Mouse (Mus musculus): ENCODE results near the gene Trim44. TPM values are rescaled to one million over a fixed set of nuclear protein-coding genes. Genes with fewer than 3 reads are reported as not detected.

Trim44 gene
- polyA plus RNA-seq, 1 experiment from 2014 or later, result 36.8 TPM

GRCm38 (mm10) chr2:102449056-102449455 is 41.4 kb upstream of the Trim44 start:
- Histone ChIP-seq H3K4me3 (ENCODE audit: low read depth, low read length) (no peak overlapping the region), H3K4me1 (ENCODE audit: control insufficient read depth, insufficient read depth, low read length) (peaks cover 8% of the 10 kb centered on the region; the same call in 1 of the 2 replicates), H3K27ac (ENCODE audit: low read length) (no peak overlapping the region), H3K4me2 (replicated peaks; ENCODE audit: low read depth, low read length) (no peak overlapping the region; the same call in 1 of the 2 replicates), H3K36me3 (ENCODE audit: control insufficient read depth, insufficient read depth, low read length) (no peaks in the 10 kb centered on the region), H3K27me3 (ENCODE audit: control insufficient read depth, insufficient read depth, low read length) (no peaks in the 10 kb centered on the region), H3K9me3 (ENCODE audit: control insufficient read depth, low read depth, low read length) (no peaks in the 10 kb centered on the region), H3K9ac (replicated peaks; ENCODE audit: low read depth, low read length) (no peak overlapping the region)
- WGBS, result 54% methylated on average over 1 of the region's 1 CpGs
- ATAC-seq (ENCODE audit: insufficient number of reproducible peaks, insufficient read depth, low FRiP score, low read depth), result no peak

- peaks cover 8% of the 10 kb centered on the region; the same call in 1 of the 2 replicates for H3K4me1 ChIP-seq (ENCODE audit: control insufficient read depth, insufficient read depth, low read length)
- no peak for ATAC-seq (ENCODE audit: insufficient number of reproducible peaks, insufficient read depth, low FRiP score, low read depth)
- no peak overlapping the region for H3K4me3 ChIP-seq (ENCODE audit: low read depth, low read length)
- WGBS, result 77% methylated on average over 7 of the region's 7 CpGs
- H3K27ac ChIP-seq (ENCODE audit: low read length), result no peak overlapping the region
- H3K9ac ChIP-seq (replicated peaks; ENCODE audit: low read depth, low read length), result no peak overlapping the region
- H3K36me3 ChIP-seq (ENCODE audit: control insufficient read depth, insufficient read depth, low read length), result no peaks in the 10 kb centered on the region
- no peaks in the 10 kb centered on the region for H3K9me3 ChIP-seq (ENCODE audit: control insufficient read depth, low read depth, low read length)
- H3K27me3 ChIP-seq (ENCODE audit: control insufficient read depth, insufficient read depth, low read length), result no peaks in the 10 kb centered on the region
- H3K4me2 ChIP-seq (replicated peaks; ENCODE audit: low read depth, low read length), result no peak overlapping the region
Observed at GRCm38 (mm10) chr2:102447831-102448230, 40.2 kb upstream of the Trim44 start.

- no peak overlapping the region for H3K9ac ChIP-seq (replicated peaks; ENCODE audit: low read depth, low read length)
- no peaks in the 10 kb centered on the region for H3K9me3 ChIP-seq (ENCODE audit: control insufficient read depth, low read depth, low read length)
- no peaks in the 10 kb centered on the region for H3K36me3 ChIP-seq (ENCODE audit: control insufficient read depth, insufficient read depth, low read length)
- no peak overlapping the region for H3K4me2 ChIP-seq (replicated peaks; ENCODE audit: low read depth, low read length)
- H3K27ac ChIP-seq (ENCODE audit: low read length), result no peak overlapping the region
- ATAC-seq (ENCODE audit: insufficient number of reproducible peaks, insufficient read depth, low FRiP score, low read depth), result no peak
- no peak overlapping the region for H3K4me3 ChIP-seq (ENCODE audit: low read depth, low read length)
- H3K4me1 ChIP-seq (ENCODE audit: control insufficient read depth, insufficient read depth, low read length), result peaks cover 8% of the 10 kb centered on the region; the same call in 1 of the 2 replicates
- no peaks in the 10 kb centered on the region for H3K27me3 ChIP-seq (ENCODE audit: control insufficient read depth, insufficient read depth, low read length)
- WGBS, result 39% methylated on average over 4 of the region's 4 CpGs
Observed at GRCm38 (mm10) chr2:102446851-102447250, 39.2 kb upstream of the Trim44 start.

GRCm38 (mm10) chr2:102437357-102438030 is 29.9 kb upstream of the Trim44 start:
- H3K27ac ChIP-seq (ENCODE audit: low read length), result no peak overlapping the region
- H3K4me2 ChIP-seq (replicated peaks; ENCODE audit: low read depth, low read length), result no peak overlapping the region
- H3K36me3 ChIP-seq (ENCODE audit: control insufficient read depth, insufficient read depth, low read length), result no peaks in the 10 kb centered on the region
- no peaks in the 10 kb centered on the region for H3K27me3 ChIP-seq (ENCODE audit: control insufficient read depth, insufficient read depth, low read length)
- no peaks in the 10 kb centered on the region for H3K9me3 ChIP-seq (ENCODE audit: control insufficient read depth, low read depth, low read length)
- 62% methylated on average over 8 of the region's 8 CpGs for WGBS
- no peak for ATAC-seq (ENCODE audit: insufficient number of reproducible peaks, insufficient read depth, low FRiP score, low read depth)
- no peaks in the 10 kb centered on the region for H3K4me1 ChIP-seq (ENCODE audit: control insufficient read depth, insufficient read depth, low read length)
- H3K4me3 ChIP-seq (ENCODE audit: low read depth, low read length), result no peak overlapping the region
- no peak overlapping the region for H3K9ac ChIP-seq (replicated peaks; ENCODE audit: low read depth, low read length)

GRCm38 (mm10) chr2:102433879-102434278 is 26.3 kb upstream of the Trim44 start:
- H3K27ac ChIP-seq (ENCODE audit: low read length), result no peak overlapping the region
- H3K4me1 ChIP-seq (ENCODE audit: control insufficient read depth, insufficient read depth, low read length), result no peaks in the 10 kb centered on the region
- 77% methylated on average over 1 of the region's 1 CpGs for WGBS

GRCm38 (mm10) chr2:102431084-102431483 is 23.5 kb upstream of the Trim44 start:
- WGBS, result 37% methylated on average over 4 of the region's 4 CpGs

More at GRCm38 (mm10) chr2:102433879-102434278, 26.3 kb upstream of the Trim44 start:
- Histone ChIP-seq H3K4me3 (ENCODE audit: low read depth, low read length) (no peak overlapping the region), H3K4me2 (replicated peaks; ENCODE audit: low read depth, low read length) (no peak overlapping the region), H3K36me3 (ENCODE audit: control insufficient read depth, insufficient read depth, low read length) (no peaks in the 10 kb centered on the region), H3K9me3 (ENCODE audit: control insufficient read depth, low read depth, low read length) (no peaks in the 10 kb centered on the region), H3K9ac (replicated peaks; ENCODE audit: low read depth, low read length) (no peak overlapping the region), H3K27me3 (ENCODE audit: control insufficient read depth, insufficient read depth, low read length) (no peaks in the 10 kb centered on the region)
- no peak for ATAC-seq (ENCODE audit: insufficient number of reproducible peaks, insufficient read depth, low FRiP score, low read depth)

GRCm38 (mm10) chr2:102427974-102428373 is 20.3 kb upstream of the Trim44 start:
- Histone ChIP-seq H3K9me3 (ENCODE audit: control insufficient read depth, low read depth, low read length) (no peaks in the 10 kb centered on the region), H3K9ac (replicated peaks; ENCODE audit: low read depth, low read length) (no peak overlapping the region), H3K36me3 (ENCODE audit: control insufficient read depth, insufficient read depth, low read length) (no peaks in the 10 kb centered on the region), H3K27me3 (ENCODE audit: control insufficient read depth, insufficient read depth, low read length) (no peaks in the 10 kb centered on the region), H3K4me3 (ENCODE audit: low read depth, low read length) (no peak overlapping the region), H3K4me2 (replicated peaks; ENCODE audit: low read depth, low read length) (no peak overlapping the region), H3K4me1 (ENCODE audit: control insufficient read depth, insufficient read depth, low read length) (no peaks in the 10 kb centered on the region), H3K27ac (ENCODE audit: low read length) (no peak overlapping the region)
- no peak for ATAC-seq (ENCODE audit: insufficient number of reproducible peaks, insufficient read depth, low FRiP score, low read depth)

More at GRCm38 (mm10) chr2:102431084-102431483, 23.5 kb upstream of the Trim44 start:
- Histone ChIP-seq H3K27ac (ENCODE audit: low read length) (no peak overlapping the region), H3K9me3 (ENCODE audit: control insufficient read depth, low read depth, low read length) (no peaks in the 10 kb centered on the region), H3K9ac (replicated peaks; ENCODE audit: low read depth, low read length) (no peak overlapping the region), H3K4me2 (replicated peaks; ENCODE audit: low read depth, low read length) (no peak overlapping the region), H3K4me1 (ENCODE audit: control insufficient read depth, insufficient read depth, low read length) (no peaks in the 10 kb centered on the region), H3K4me3 (ENCODE audit: low read depth, low read length) (no peak overlapping the region), H3K27me3 (ENCODE audit: control insufficient read depth, insufficient read depth, low read length) (no peaks in the 10 kb centered on the region), H3K36me3 (ENCODE audit: control insufficient read depth, insufficient read depth, low read length) (no peaks in the 10 kb centered on the region)
- ATAC-seq (ENCODE audit: insufficient number of reproducible peaks, insufficient read depth, low FRiP score, low read depth), result no peak

- Histone ChIP-seq H3K9ac (replicated peaks; ENCODE audit: low read depth, low read length) (no peak overlapping the region), H3K27me3 (ENCODE audit: control insufficient read depth, insufficient read depth, low read length) (no peaks in the 10 kb centered on the region), H3K9me3 (ENCODE audit: control insufficient read depth, low read depth, low read length) (no peaks in the 10 kb centered on the region), H3K4me2 (replicated peaks; ENCODE audit: low read depth, low read length) (no peak overlapping the region), H3K36me3 (ENCODE audit: control insufficient read depth, insufficient read depth, low read length) (no peaks in the 10 kb centered on the region), H3K4me1 (ENCODE audit: control insufficient read depth, insufficient read depth, low read length) (no peaks in the 10 kb centered on the region), H3K4me3 (ENCODE audit: low read depth, low read length) (no peak overlapping the region), H3K27ac (ENCODE audit: low read length) (no peak overlapping the region)
- 67% methylated on average over 3 of the region's 3 CpGs for WGBS
- ATAC-seq (ENCODE audit: insufficient number of reproducible peaks, insufficient read depth, low FRiP score, low read depth), result no peak
Observed at GRCm38 (mm10) chr2:102426434-102426833, 18.8 kb upstream of the Trim44 start.
